Mouse (Mus musculus) intestine, embryonic 14.5 days (tissue): Measurements from ENCODE around the gene Zdhhc25. TPM values are rescaled to one million over a fixed set of nuclear protein-coding genes. Genes with fewer than 3 reads are reported as not detected.

Source experiments
- ATAC-seq: fragments of 200-750 bp; cut with Nextera tagmentation; replicated peaks from 2 replicates; pipeline ENCODE4 v1.8.0; 2017; ENCODE audit warnings: low read depth, moderate number of reproducible peaks, moderate TSS enrichment, moderate library complexity; ENCODE audit not compliant: low FRiP score, low TSS enrichment
- DNase-seq: peaks from one replicate; pipeline ENCODE4 v3.0.0-alpha.2; 2018; ENCODE audit warnings: low spot score
- H3K27ac ChIP-seq: fragments of 300-500 bp; sonication (generic); 2 replicates; pipeline ENCODE4 v1.5.1; 2014; ENCODE audit warnings: low read depth, mild to moderate bottlenecking, control low read depth
- H3K27me3 ChIP-seq: fragments of 300-500 bp; sonication (generic); replicated peaks from 2 replicates; pipeline ENCODE4 v1.6.1; 2014; ENCODE audit warnings: low read length, control low read depth; ENCODE audit not compliant: control insufficient read depth, insufficient read depth
- H3K36me3 ChIP-seq: fragments of 300-500 bp; sonication (generic); 2 replicates; pipeline ENCODE4 v1.6.1; 2014; ENCODE audit warnings: low read length, control low read depth; ENCODE audit not compliant: control insufficient read depth, insufficient read depth
- H3K4me1 ChIP-seq: fragments of 300-500 bp; sonication (generic); replicated peaks from 2 replicates; pipeline ENCODE4 v1.6.1; 2014; ENCODE audit warnings: low read length, control low read depth, mixed read lengths; ENCODE audit not compliant: control insufficient read depth, insufficient read depth
- H3K4me2 ChIP-seq: fragments of 300-500 bp; sonication (generic); 2 replicates; pipeline ENCODE4 v1.6.1; 2014; ENCODE audit warnings: low read length
- H3K4me3 ChIP-seq: fragments of 300-500 bp; sonication (generic); 2 replicates; pipeline ENCODE4 v1.5.1; 2014; ENCODE audit warnings: low read depth, low read length, control low read depth, mixed read lengths
- H3K9ac ChIP-seq: fragments of 300-500 bp; sonication (generic); 2 replicates; pipeline ENCODE4 v1.6.1; 2014; ENCODE audit warnings: mild to moderate bottlenecking, low read length
- H3K9me3 ChIP-seq: fragments of 300-500 bp; sonication (generic); 2 replicates; pipeline ENCODE4 v1.6.1; 2016; ENCODE audit warnings: low read length, control low read depth; ENCODE audit not compliant: control insufficient read depth
- WGBS: fragments of 180-500 bp; shearing (Covaris S2); extraction: QIAGEN DNeasy Blood & Tissue Kit; methylation state at CpG from one replicate; pipeline ENCODE4 v1.1.7; 2014; 5-methylcytosine and 5-hydroxymethylcytosine counted together
- polyA plus RNA-seq: library from polyadenylated mRNA; unstranded; fragments of >200 nt; fragmentation: Nextera tagmentation; extraction: Ambion mirVana; gene quantifications from 2 replicates; pipeline ENCODE4 v1.2.1, GENCODE M21; 2014

Gene Zdhhc25
- polyA plus RNA-seq, 1 experiment from 2014 or later = not detected

DNA sequence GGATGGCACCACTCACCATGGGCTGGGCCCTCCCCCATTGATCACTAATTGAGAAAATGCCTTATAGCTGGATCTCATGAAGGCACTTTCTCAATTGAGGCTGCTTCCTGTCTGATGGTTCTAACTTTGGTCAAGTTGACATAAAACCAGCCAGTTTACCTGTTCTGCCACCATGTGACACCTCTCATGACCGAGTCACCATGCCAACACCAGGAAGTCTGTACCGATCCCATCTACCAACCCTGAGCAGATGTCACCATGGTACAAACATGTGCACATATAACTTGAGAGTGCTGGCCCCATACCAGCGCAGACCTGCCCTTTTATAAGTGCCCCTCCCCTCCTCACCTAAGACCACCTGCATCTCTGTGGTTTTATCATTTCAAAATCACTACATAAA lies 2.4 kb downstream of the Zdhhc25 start:
- no peak overlapping the region for H3K27ac ChIP-seq
- no peaks in the 10 kb centered on the region for H3K4me1 ChIP-seq
- H3K4me3 ChIP-seq = no peak overlapping the region
- no peaks in the 10 kb centered on the region for H3K27me3 ChIP-seq
- no peaks in the 10 kb centered on the region for H3K36me3 ChIP-seq
- H3K9ac ChIP-seq = no peak overlapping the region
- H3K4me2 ChIP-seq = no peak overlapping the region
- H3K9me3 ChIP-seq = no peaks in the 10 kb centered on the region
- WGBS = 89% methylated on average over 3 of the region's 3 CpGs
- no peak for DNase-seq
- ATAC-seq = no peak

DNA sequence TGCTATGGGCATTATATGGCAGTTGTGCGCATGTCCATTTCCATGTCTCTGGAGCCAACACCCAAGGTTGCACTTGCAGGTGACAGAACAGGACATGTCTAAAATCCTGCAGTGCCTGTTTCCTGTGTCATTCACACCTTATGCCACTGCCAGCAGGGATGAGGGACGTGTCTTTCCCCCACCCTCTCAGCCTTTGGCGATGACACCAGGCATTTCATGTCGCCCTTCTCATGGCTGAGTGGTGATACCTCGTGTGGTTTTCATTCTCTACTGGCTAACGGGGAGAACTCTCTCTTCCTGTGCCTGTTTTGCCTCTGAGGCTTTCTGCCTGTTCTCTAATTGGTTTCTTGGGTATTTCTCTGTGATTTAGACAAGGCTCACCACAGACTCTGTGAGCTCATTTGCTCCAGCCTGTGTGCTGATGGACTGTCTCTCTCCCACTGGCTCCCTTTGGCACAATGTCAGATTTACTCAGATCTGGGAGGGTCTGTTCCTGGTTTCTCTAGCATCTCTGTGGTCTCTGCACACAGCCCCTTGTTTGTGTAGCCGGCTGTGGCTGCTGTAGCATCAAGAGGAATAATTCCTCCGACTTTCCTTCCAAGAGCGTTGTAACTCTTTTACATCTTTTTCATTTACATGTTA lies 3.1 kb downstream of the Zdhhc25 start:
- Histone ChIP-seq H3K4me3 (no peak overlapping the region), H3K4me1 (no peaks in the 10 kb centered on the region), H3K36me3 (no peaks in the 10 kb centered on the region), H3K27ac (no peak overlapping the region), H3K9ac (no peak overlapping the region), H3K27me3 (no peaks in the 10 kb centered on the region), H3K4me2 (no peak overlapping the region), H3K9me3 (no peaks in the 10 kb centered on the region)
- ATAC-seq (no peak), DNase-seq (no peak)
- WGBS = 79% methylated on average over 9 of the region's 9 CpGs

- no peak for DNase-seq
- WGBS = 70% methylated on average over 1 of the region's 1 CpGs
Measured at GRCm38 (mm10) chr15:88603733-88604119, 3.6 kb downstream of the Zdhhc25 start.

GRCm38 (mm10) chr15:88604669-88605414 lies 4.7 kb downstream of the Zdhhc25 start:
- Histone ChIP-seq H3K36me3 (no peaks in the 10 kb centered on the region), H3K4me3 (no peak overlapping the region), H3K9ac (no peak overlapping the region), H3K27ac (no peak overlapping the region), H3K27me3 (no peaks in the 10 kb centered on the region), H3K4me1 (no peaks in the 10 kb centered on the region), H3K4me2 (no peak overlapping the region), H3K9me3 (no peaks in the 10 kb centered on the region)
- ATAC-seq (no peak), DNase-seq (no peak)
- 88% methylated on average over 17 of the region's 17 CpGs for WGBS

More at GRCm38 (mm10) chr15:88603733-88604119, 3.6 kb downstream of the Zdhhc25 start:
- ATAC-seq = no peak
- H3K4me3 ChIP-seq = no peak overlapping the region
- H3K4me2 ChIP-seq = no peak overlapping the region
- H3K4me1 ChIP-seq = no peaks in the 10 kb centered on the region
- H3K27me3 ChIP-seq = no peaks in the 10 kb centered on the region
- H3K36me3 ChIP-seq = no peaks in the 10 kb centered on the region
- H3K9me3 ChIP-seq = no peaks in the 10 kb centered on the region
- H3K27ac ChIP-seq = no peak overlapping the region
- no peak overlapping the region for H3K9ac ChIP-seq

DNA sequence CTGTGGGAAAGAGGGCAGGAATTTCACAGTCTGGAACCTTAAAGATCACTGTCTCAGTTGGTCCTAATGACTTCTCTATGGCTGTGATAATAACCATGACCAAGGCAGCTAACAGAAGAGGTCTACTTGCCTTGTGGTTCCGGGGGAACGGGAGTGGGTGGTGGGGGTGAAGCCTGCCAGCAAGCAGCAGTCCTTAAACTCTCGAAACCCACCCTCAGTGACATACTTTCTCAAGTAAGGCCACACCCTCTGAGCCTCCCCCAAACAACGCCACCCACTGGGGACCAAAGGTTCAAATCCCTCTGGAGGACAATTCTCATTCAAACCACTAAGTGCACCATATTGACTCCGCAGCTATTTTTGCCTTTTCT lies 5.3 kb downstream of the Zdhhc25 start:
- ATAC-seq = no peak

DNA sequence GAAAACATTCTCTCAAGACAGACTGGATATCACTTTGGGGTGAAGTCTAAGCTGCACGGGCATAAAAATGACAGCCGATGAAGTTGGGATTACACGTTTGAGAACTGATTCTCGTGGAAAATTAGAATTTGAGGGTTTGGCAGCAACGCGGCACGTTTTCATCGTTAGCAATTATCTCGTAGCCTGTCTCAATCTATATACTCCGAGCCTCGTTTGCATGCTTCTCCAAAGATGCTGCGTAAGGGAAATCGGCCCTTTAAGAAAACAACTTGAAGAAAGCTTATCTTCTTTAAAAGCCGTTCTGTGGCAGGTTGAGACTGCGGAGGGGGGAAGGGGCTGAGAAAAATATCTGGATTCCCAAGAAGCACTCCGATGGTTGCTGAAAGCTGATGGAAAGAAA lies 17.0 kb downstream of the Zdhhc25 start:
- 84% methylated on average over 16 of the region's 16 CpGs for WGBS
- no peak for ATAC-seq

More for the DNA sequence above, 5.3 kb downstream of the Zdhhc25 start:
- no peak for DNase-seq
- Histone ChIP-seq H3K4me3 (no peak overlapping the region), H3K36me3 (no peaks in the 10 kb centered on the region), H3K4me2 (no peak overlapping the region), H3K27me3 (no peaks in the 10 kb centered on the region), H3K9ac (no peak overlapping the region), H3K27ac (no peak overlapping the region), H3K9me3 (no peaks in the 10 kb centered on the region), H3K4me1 (no peaks in the 10 kb centered on the region)
- WGBS = 79% methylated on average over 5 of the region's 5 CpGs

GRCm38 (mm10) chr15:88618008-88618773 lies 18.1 kb downstream of the Zdhhc25 start:
- no peaks in the 10 kb centered on the region for H3K36me3 ChIP-seq
- 47% methylated on average over 17 of the region's 17 CpGs for WGBS
- no peak overlapping the region for H3K4me3 ChIP-seq
- H3K9ac ChIP-seq = no peak overlapping the region
- H3K4me2 ChIP-seq = no peak overlapping the region
- H3K27ac ChIP-seq = no peak overlapping the region
- no peaks in the 10 kb centered on the region for H3K9me3 ChIP-seq
- H3K4me1 ChIP-seq = no peaks in the 10 kb centered on the region
- H3K27me3 ChIP-seq = no peaks in the 10 kb centered on the region
- DNase-seq (no peak), ATAC-seq (no peak)

More for the DNA sequence above, 17.0 kb downstream of the Zdhhc25 start:
- no peaks in the 10 kb centered on the region for H3K4me1 ChIP-seq
- no peak overlapping the region for H3K4me2 ChIP-seq
- H3K4me3 ChIP-seq = no peak overlapping the region
- no peaks in the 10 kb centered on the region for H3K36me3 ChIP-seq
- H3K27ac ChIP-seq = no peak overlapping the region
- no peak for DNase-seq
- H3K9ac ChIP-seq = no peak overlapping the region
- no peaks in the 10 kb centered on the region for H3K27me3 ChIP-seq
- no peaks in the 10 kb centered on the region for H3K9me3 ChIP-seq

DNA sequence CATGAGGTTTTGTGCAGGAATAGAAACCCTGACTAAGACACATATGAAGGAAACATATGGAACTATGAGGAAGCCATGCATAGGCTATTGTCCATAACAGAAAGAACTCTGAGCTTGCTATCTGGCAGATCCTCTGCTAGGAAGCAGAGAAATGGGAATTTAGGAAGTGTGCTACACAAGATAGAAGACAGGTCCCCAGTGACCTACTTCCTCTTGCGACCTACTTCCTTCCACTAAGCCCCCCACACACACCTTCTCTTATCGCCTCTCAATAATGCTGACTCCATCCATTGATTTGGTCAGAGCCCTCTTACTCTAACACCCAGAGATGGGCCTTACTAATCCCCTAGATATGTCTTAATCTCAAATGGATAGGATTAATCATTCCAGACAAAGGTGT lies 19.9 kb downstream of the Zdhhc25 start:
- DNase-seq = no peak
- no peaks in the 10 kb centered on the region for H3K27me3 ChIP-seq
- no peak overlapping the region for H3K9ac ChIP-seq
- no peak overlapping the region for H3K27ac ChIP-seq
- no peaks in the 10 kb centered on the region for H3K9me3 ChIP-seq
- ATAC-seq = no peak
- H3K36me3 ChIP-seq = no peaks in the 10 kb centered on the region
- H3K4me3 ChIP-seq = no peak overlapping the region
- WGBS = 82% methylated on average over 2 of the region's 2 CpGs
- H3K4me2 ChIP-seq = no peak overlapping the region
- no peaks in the 10 kb centered on the region for H3K4me1 ChIP-seq
